8 mouse cellular contexts compared by ENCODE assay signal in the genomic region with DNA sequence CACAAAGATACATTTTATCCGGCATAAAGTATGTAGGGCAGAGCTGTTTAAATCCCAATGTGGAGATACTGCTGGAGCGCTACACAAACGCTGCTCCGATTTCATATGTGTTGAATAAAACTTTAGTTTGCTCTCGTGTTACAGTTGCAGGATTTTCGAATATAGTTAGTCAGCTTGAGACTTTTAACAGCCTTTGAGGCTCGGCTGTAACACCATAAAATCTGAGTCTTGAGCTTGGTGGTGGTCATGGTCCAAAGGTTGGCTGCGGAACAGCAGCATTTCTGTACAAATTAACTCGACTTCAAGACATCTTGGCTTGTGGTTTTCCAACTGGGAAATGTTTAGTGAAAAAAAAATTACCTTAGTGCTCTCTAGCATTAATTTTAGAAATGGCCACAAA. TPM values are rescaled to one million over a fixed set of nuclear protein-coding genes. Genes with fewer than 3 reads are reported as not detected.
DNase-seq lines count a peak whose midpoint lies in the region; ATAC-seq lines count a peak whose summit lies in the region.

No protein-coding gene starts in this region.

- H3K9ac ChIP-seq in lung, embryonic 16.5 days (ENCODE audit: low read length), result peak overlapping the region; percentile 61
- peak overlapping the region; percentile 72 for H3K9ac ChIP-seq in heart, embryonic 16.5 days (ENCODE audit: low read length)
- H3K9ac ChIP-seq in stomach, embryonic 15.5 days, result no peak overlapping the region

- intact Hi-C loops in left cerebral cortex, postnatal 36 days (cut with DNase I), result loop anchor here (2.0 kb wide), 1 partner anchor 99 kb away; a partner anchor contains a TSS

- peak overlapping the region; percentile 59 for H3K27ac ChIP-seq in lung, embryonic 16.5 days (ENCODE audit: low read length)
- peak overlapping the region; percentile 62 for H3K27ac ChIP-seq in heart, embryonic 16.5 days (ENCODE audit: low read length)
- no peak overlapping the region for H3K27ac ChIP-seq in limb, embryonic 10.5 days
- peak overlapping the region; percentile 71 for H3K27ac ChIP-seq in stomach, embryonic 15.5 days

- no peak for DNase-seq in lung, postnatal 10 days
- DNase-seq in limb, embryonic 10.5 days (ENCODE audit: low spot score), result no peak
- no peak for DNase-seq in cerebellum, postnatal 25 days
- no peak for DNase-seq in left cerebral cortex, postnatal 36 days (ENCODE audit: low spot score in 2 of 2)
- DNase-seq in layer of hippocampus, adult 18-20 months (ENCODE audit: low spot score in 2 of 2), result no peak

- no peaks in the 10 kb centered on the region for H3K36me3 ChIP-seq in lung, embryonic 16.5 days (ENCODE audit: control insufficient read depth, insufficient read depth, low read length)
- H3K36me3 ChIP-seq in heart, embryonic 16.5 days (ENCODE audit: control insufficient read depth, insufficient read depth), result no peaks in the 10 kb centered on the region
- no peaks in the 10 kb centered on the region for H3K36me3 ChIP-seq in limb, embryonic 10.5 days
- no peaks in the 10 kb centered on the region for H3K36me3 ChIP-seq in stomach, embryonic 15.5 days

- 22% methylated on average over 9 of the region's 9 CpGs for WGBS in lung, embryonic 16.5 days
- WGBS in heart, embryonic 16.5 days, result 25% methylated on average over 9 of the region's 9 CpGs
- 64% methylated on average over 9 of the region's 9 CpGs for WGBS in limb, embryonic 10.5 days
- 18% methylated on average over 9 of the region's 9 CpGs for whole genome bisulfite sequencing in stomach, embryonic 15.5 days

- H3K9me3 ChIP-seq in lung, embryonic 16.5 days (ENCODE audit: control insufficient read depth, low read length), result no peaks in the 10 kb centered on the region; the same call in 1 of the 2 replicates
- H3K9me3 ChIP-seq in heart, embryonic 16.5 days (replicated peaks; ENCODE audit: control insufficient read depth, low read length), result no peaks in the 10 kb centered on the region
- no peaks in the 10 kb centered on the region for H3K9me3 ChIP-seq in limb, embryonic 10.5 days (replicated peaks)
- H3K9me3 ChIP-seq in stomach, embryonic 15.5 days, result no peaks in the 10 kb centered on the region

- peaks cover 12% of the 10 kb centered on the region; the same call in 1 of the 2 replicates for H3K4me1 ChIP-seq in lung, embryonic 16.5 days (replicated peaks; ENCODE audit: control insufficient read depth, insufficient read depth, low read length)
- peaks cover 9% of the 10 kb centered on the region for H3K4me1 ChIP-seq in heart, embryonic 16.5 days (ENCODE audit: control insufficient read depth, insufficient read depth, low read length)
- H3K4me1 ChIP-seq in limb, embryonic 10.5 days, result peaks cover 13% of the 10 kb centered on the region
- H3K4me1 ChIP-seq in stomach, embryonic 15.5 days, result peaks cover 3% of the 10 kb centered on the region; the same call in 1 of the 2 replicates

- ATAC-seq in lung, embryonic 16.5 days (ENCODE audit: low read depth), result no peak
- no peak for ATAC-seq in heart, embryonic 16.5 days (replicated peaks; ENCODE audit: extremely low read depth, insufficient read depth, low FRiP score)
- no peak for ATAC-seq in stomach, embryonic 15.5 days (ENCODE audit: insufficient read depth, low FRiP score, low read depth)

- H3K4me3 ChIP-seq in lung, embryonic 16.5 days (ENCODE audit: low read length), result peak overlapping the region; percentile 93
- peak overlapping the region; percentile 68 for H3K4me3 ChIP-seq in heart, embryonic 16.5 days (ENCODE audit: low read length)
- H3K4me3 ChIP-seq in limb, embryonic 10.5 days, result peak overlapping the region; percentile 78
- peak overlapping the region; percentile 90 for H3K4me3 ChIP-seq in stomach, embryonic 15.5 days (replicated peaks)

- no peaks in the 10 kb centered on the region for H3K27me3 ChIP-seq in lung, embryonic 16.5 days (ENCODE audit: control insufficient read depth, insufficient read depth, low read depth, low read length)
- H3K27me3 ChIP-seq in heart, embryonic 16.5 days (ENCODE audit: control insufficient read depth, insufficient read depth, low read length), result no peaks in the 10 kb centered on the region
- 0 out of 2 replicates have a peak, but pooled peaks cover 6% of the 10 kb centered on the region for H3K27me3 ChIP-seq in limb, embryonic 10.5 days (ENCODE audit: low read depth, poor library complexity, severe bottlenecking)
- no peaks in the 10 kb centered on the region for H3K27me3 ChIP-seq in stomach, embryonic 15.5 days (replicated peaks)

- H3K4me2 ChIP-seq in lung, embryonic 16.5 days (ENCODE audit: low read depth, low read length), result peak overlapping the region; percentile 67
- H3K4me2 ChIP-seq in heart, embryonic 16.5 days (ENCODE audit: low read depth, low read length), result peak overlapping the region; percentile 71
- H3K4me2 ChIP-seq in stomach, embryonic 15.5 days, result peak overlapping the region; percentile 73

RNA-seq across cellular contexts. Expression of a gene that starts 0.9 kb away (rescaled TPM):
- 27.9 and 29.0 TPM in 2 replicates for polyA plus RNA-seq in lung, embryonic 16.5 days (2015; fragmentation: Nextera tagmentation; extraction: Ambion mirVana)
- polyA plus RNA-seq in heart, embryonic 16.5 days (2015; fragmentation: Nextera tagmentation; extraction: Ambion mirVana), result 10.0 and 11.2 TPM in 2 replicates
- polyA plus RNA-seq in limb, embryonic 10.5 days (2016; fragmentation: Nextera tagmentation; extraction: Ambion mirVana), result 3.3 and 5.9 TPM in 2 replicates
- 36.9 and 44.0 TPM in 2 replicates for polyA plus RNA-seq in stomach, embryonic 15.5 days (2015; fragmentation: Nextera tagmentation; extraction: Ambion mirVana)
- total RNA-seq in left cerebral cortex, postnatal 36 days (2021), result 10 to 100 TPM; 59.6 to 70.8 TPM
- total RNA-seq in layer of hippocampus, adult 18-20 months (2021), result 10 to 100 TPM; 72.6 to 77.8 TPM
